Mouse (Mus musculus): Measurements from ENCODE around the gene Mcm5.

The Mcm5 gene

GRCm38 (mm10) chr8:75172009-75172685 is 62.8 kb downstream of the Mcm5 start:
- DNase-seq (ENCODE audit: low spot score): no peak
